Mouse (Mus musculus) forebrain, embryonic 12.5 days (tissue): Measurements from ENCODE around the gene Matn4. TPM values are rescaled to one million over a fixed set of nuclear protein-coding genes. Genes with fewer than 3 reads are reported as not detected.
"Not testable (repeated sequence)": the region's sequence is repeated elsewhere in the genome, so short reads cannot be mapped to it uniquely, and the experiment has no call there.

ENCODE experiments used
- ATAC-seq: fragments of 200-750 bp; cut with Nextera tagmentation; 2 replicates; pipeline ENCODE4 v1.8.0; 2017; ENCODE audit warnings: moderate TSS enrichment; ENCODE audit not compliant: low FRiP score
- H3K27ac ChIP-seq: fragments of 300-500 bp; sonication (generic); 2 replicates; pipeline ENCODE4 v1.5.1; 2016; ENCODE audit warnings: mild to moderate bottlenecking
- H3K27me3 ChIP-seq: fragments of 300-500 bp; sonication (generic); 2 replicates; pipeline ENCODE4 v1.6.1; 2016; ENCODE audit warnings: mild to moderate bottlenecking
- H3K36me3 ChIP-seq: fragments of 300-500 bp; sonication (generic); replicated peaks from 2 replicates; pipeline ENCODE4 v1.6.1; 2016; ENCODE audit warnings: mild to moderate bottlenecking
- H3K4me1 ChIP-seq: fragments of 300-500 bp; sonication (generic); 2 replicates; pipeline ENCODE4 v1.6.1; 2016
- H3K4me2 ChIP-seq: fragments of 300-500 bp; sonication (generic); 2 replicates; pipeline ENCODE4 v1.6.1; 2016; ENCODE audit warnings: mild to moderate bottlenecking, moderate library complexity
- H3K4me3 ChIP-seq: fragments of 300-500 bp; sonication (generic); replicated peaks from 2 replicates; pipeline ENCODE4 v1.5.1; 2016; ENCODE audit warnings: mild to moderate bottlenecking
- H3K9ac ChIP-seq: fragments of 300-500 bp; sonication (generic); 2 replicates; pipeline ENCODE4 v1.6.1; 2016; ENCODE audit warnings: mild to moderate bottlenecking
- H3K9me3 ChIP-seq: fragments of 300-500 bp; sonication (generic); 2 replicates; pipeline ENCODE4 v1.6.1; 2016
- WGBS: fragments of 180-500 bp; shearing (Covaris S2); methylation state at CpG from one replicate; pipeline ENCODE4 v1.1.7; 2016; 5-methylcytosine and 5-hydroxymethylcytosine counted together
- microRNA-seq: library from miRNA; unstranded; fragments of <30 nt; microRNA quantifications from one replicate; pipeline ENCODE4, GENCODE M21; 2017
- polyA plus RNA-seq: library from polyadenylated mRNA; unstranded; fragments of >200 nt; fragmentation: Nextera tagmentation; extraction: Ambion mirVana; gene quantifications from 2 replicates; pipeline ENCODE4 v1.2.1, GENCODE M21; 2016

The Matn4 gene
- polyA plus RNA-seq, 1 experiment from 2014 or later, result 4.0 TPM

DNA sequence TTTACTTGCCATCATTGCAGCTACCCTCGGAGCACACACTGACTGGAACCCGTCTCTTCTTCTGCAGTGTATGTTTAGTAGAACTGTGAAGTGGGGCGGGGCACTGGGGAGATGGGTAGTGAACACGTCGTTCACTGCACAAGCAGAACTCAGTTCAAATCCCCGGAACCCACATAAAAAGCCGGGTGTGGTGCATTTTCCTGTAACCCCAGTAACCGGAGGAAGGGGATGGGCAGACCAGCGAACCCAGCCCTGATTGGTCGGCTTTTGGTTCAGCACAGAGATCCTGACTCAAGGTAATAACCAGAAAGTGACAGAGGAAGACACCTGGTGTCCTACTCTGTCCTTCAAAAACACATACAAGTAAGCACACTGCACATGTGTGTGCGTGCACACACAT lies 51.6 kb downstream of the Matn4 start:
- no peaks in the 10 kb centered on the region for H3K9me3 ChIP-seq
- no peak for ATAC-seq
- H3K4me1 ChIP-seq, result no peaks in the 10 kb centered on the region
- 85% methylated on average over 11 of the region's 11 CpGs for WGBS
- H3K4me3 ChIP-seq, result no peak overlapping the region
- H3K27ac ChIP-seq, result no peak overlapping the region
- no peak overlapping the region for H3K4me2 ChIP-seq
- no peaks in the 10 kb centered on the region for H3K27me3 ChIP-seq
- H3K36me3 ChIP-seq, result no peaks in the 10 kb centered on the region
- H3K9ac ChIP-seq, result no peak overlapping the region

DNA sequence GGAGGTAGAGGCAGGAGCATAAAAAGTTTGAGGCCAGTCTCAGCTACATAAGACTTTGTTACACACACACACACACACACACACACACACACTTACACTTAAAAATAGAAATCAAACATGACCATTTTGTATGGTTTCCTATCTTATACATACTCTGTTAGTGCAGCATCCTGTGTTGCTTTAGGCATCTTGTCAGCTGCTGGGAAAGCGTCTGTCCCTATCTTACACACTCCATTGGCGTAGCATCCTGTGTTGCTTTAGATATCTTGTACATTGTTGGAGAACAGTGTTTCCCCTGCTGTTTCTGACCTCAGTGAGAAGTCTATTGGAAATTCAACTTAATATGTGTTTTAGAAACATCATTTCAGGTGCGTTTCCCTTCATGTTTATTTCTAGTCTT lies 52.3 kb downstream of the Matn4 start:
- no peaks in the 10 kb centered on the region for H3K36me3 ChIP-seq
- H3K4me3 ChIP-seq, result no peak overlapping the region
- ATAC-seq, result no peak
- 87% methylated on average over 3 of the region's 3 CpGs for WGBS
- no peaks in the 10 kb centered on the region for H3K27me3 ChIP-seq
- H3K27ac ChIP-seq, result no peak overlapping the region
- no peak overlapping the region for H3K9ac ChIP-seq
- no peaks in the 10 kb centered on the region for H3K9me3 ChIP-seq
- H3K4me1 ChIP-seq, result no peaks in the 10 kb centered on the region
- H3K4me2 ChIP-seq, result no peak overlapping the region

DNA sequence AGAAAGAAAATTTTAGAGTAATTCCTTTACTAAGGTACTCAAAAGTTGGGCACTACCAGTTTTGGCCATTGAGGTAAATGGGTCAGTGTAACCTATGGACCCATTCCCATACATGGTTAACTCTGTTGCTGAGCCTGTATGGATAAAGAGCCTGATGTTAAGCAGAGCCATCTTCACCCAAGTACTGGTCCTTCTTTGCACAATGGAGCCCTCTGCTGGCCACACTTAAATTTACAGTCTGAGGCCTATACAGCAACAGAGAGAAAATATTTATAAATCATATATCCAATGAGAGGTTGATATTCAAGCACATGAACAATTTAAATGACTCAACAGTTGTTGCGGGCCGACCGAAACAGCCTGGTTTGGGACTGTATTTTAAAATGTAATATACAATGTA lies 56.0 kb downstream of the Matn4 start:
- no peak for ATAC-seq
- H3K4me3 ChIP-seq, result no peak overlapping the region
- no peaks in the 10 kb centered on the region for H3K9me3 ChIP-seq
- no peaks in the 10 kb centered on the region for H3K36me3 ChIP-seq
- no peak overlapping the region for H3K4me2 ChIP-seq
- H3K27ac ChIP-seq, result no peak overlapping the region
- H3K4me1 ChIP-seq, result no peaks in the 10 kb centered on the region
- H3K9ac ChIP-seq, result no peak overlapping the region
- WGBS, result 85% methylated on average over 3 of the region's 3 CpGs
- H3K27me3 ChIP-seq, result no peaks in the 10 kb centered on the region

DNA sequence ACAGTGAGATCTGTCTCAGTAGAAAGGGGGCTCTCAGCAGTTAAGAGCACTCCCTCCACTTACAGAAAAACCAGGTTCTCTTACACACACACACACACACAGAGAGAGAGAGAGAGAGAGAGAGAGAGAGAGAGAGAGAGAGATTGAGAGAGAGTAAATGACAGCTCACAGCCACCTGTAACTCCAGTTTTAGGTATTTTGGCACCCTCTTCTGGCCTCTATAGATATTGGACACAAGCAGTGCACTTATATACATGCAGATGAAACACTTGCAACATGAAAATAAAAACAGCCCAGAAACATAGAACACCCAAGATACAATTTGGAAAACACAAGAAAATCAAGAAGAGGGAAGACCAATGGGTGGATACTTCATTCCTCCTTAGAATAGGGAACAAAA lies 57.3 kb downstream of the Matn4 start:
- not testable (repeated sequence) for H3K4me3 ChIP-seq, H3K36me3 ChIP-seq, H3K9ac ChIP-seq, ATAC-seq, H3K4me1 ChIP-seq, H3K4me2 ChIP-seq, H3K27me3 ChIP-seq, H3K9me3 ChIP-seq, H3K27ac ChIP-seq

DNA sequence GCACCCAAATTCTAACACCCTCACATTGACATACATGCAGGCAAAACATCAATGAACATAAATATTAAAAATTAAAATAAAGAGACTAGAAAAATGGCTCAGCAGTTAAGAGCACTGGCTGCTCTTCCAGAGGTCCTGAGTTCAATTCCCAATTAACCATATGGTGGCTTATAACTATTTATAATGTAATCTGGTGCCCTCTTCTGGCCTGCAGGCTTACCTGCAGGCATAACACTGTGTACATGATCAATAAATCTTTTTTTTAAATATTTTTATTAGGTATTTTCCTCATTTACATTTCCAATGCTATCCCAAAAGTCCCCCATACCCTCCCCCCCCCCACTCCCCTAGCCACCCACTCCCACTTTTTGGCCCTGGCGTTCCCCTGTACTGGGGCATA lies 61.2 kb downstream of the Matn4 start:
- H3K4me2 ChIP-seq, H3K4me3 ChIP-seq, ATAC-seq, H3K36me3 ChIP-seq, H3K27ac ChIP-seq, H3K9ac ChIP-seq, H3K27me3 ChIP-seq, H3K9me3 ChIP-seq, H3K4me1 ChIP-seq: not testable (repeated sequence)
- WGBS, result 73% methylated on average over 1 of the region's 1 CpGs

Small RNAs within 50 kb of the gene (microRNA-seq; reads per million reads assigned to microRNA genes)
- gene Mir7678, result not detected

Other genes starting within 250 kb of the Matn4 start
- 0.12 and 0.18 TPM in 2 replicates for gene Kcns1, start 234.0 kb downstream of the Matn4 start, polyA plus RNA-seq
- gene Wfdc5, start 222.4 kb downstream of the Matn4 start, polyA plus RNA-seq, result not detected in 2 replicates
- gene Wfdc12, start 214.6 kb downstream of the Matn4 start, polyA plus RNA-seq, result not detected in 2 replicates
- not detected in 2 replicates for gene Wfdc15a, start 205.0 kb downstream of the Matn4 start, polyA plus RNA-seq
- not detected in 2 replicates for gene Wfdc15b, start 183.5 kb downstream of the Matn4 start, polyA plus RNA-seq
- not detected in 2 replicates for gene Svs2, start 166.7 kb downstream of the Matn4 start, polyA plus RNA-seq
- gene Svs3b, start 148.5 kb downstream of the Matn4 start, polyA plus RNA-seq, result not detected in 2 replicates
- not detected in 2 replicates for gene Svs4, start 126.7 kb downstream of the Matn4 start, polyA plus RNA-seq
- gene Svs3a, start 115.9 kb downstream of the Matn4 start, polyA plus RNA-seq, result not detected in 2 replicates
- gene Svs6, start 88.4 kb downstream of the Matn4 start, polyA plus RNA-seq, result not detected in 2 replicates
- not detected in 2 replicates for gene Svs5, start 72.4 kb downstream of the Matn4 start, polyA plus RNA-seq
- 0.41 TPM in 1 of 2 replicates, not detected in the other for gene Slpi, start 16.1 kb downstream of the Matn4 start, polyA plus RNA-seq
- gene Rbpjl, start 2.0 kb downstream of the Matn4 start, polyA plus RNA-seq, result 0.08 and 0.09 TPM in 2 replicates
- gene Sdc4, start 38.7 kb upstream of the Matn4 start, polyA plus RNA-seq, result 12.1 and 12.6 TPM in 2 replicates
- gene Sys1, start 51.8 kb upstream of the Matn4 start, polyA plus RNA-seq, result 60.5 and 67.4 TPM in 2 replicates
- gene Gm20458, start 55.8 kb upstream of the Matn4 start, polyA plus RNA-seq, result 4.7 and 6.2 TPM in 2 replicates
- not detected in 2 replicates for gene Trp53tg5, start 68.6 kb upstream of the Matn4 start, polyA plus RNA-seq
- gene Dbndd2, start 80.9 kb upstream of the Matn4 start, polyA plus RNA-seq, result 4.6 and 4.7 TPM in 2 replicates
- gene Pigt, start 92.4 kb upstream of the Matn4 start, polyA plus RNA-seq, result 43.3 and 45.2 TPM in 2 replicates
- gene Wfdc2, start 157.3 kb upstream of the Matn4 start, polyA plus RNA-seq, result 29.9 and 34.5 TPM in 2 replicates
- not detected in 2 replicates for gene Spint3, start 168.3 kb upstream of the Matn4 start, polyA plus RNA-seq
- not detected in 2 replicates for gene Wfdc6a, start 180.3 kb upstream of the Matn4 start, polyA plus RNA-seq
- gene Eppin, start 188.4 kb upstream of the Matn4 start, polyA plus RNA-seq, result not detected in 2 replicates
- gene Wfdc6b, start 208.4 kb upstream of the Matn4 start, polyA plus RNA-seq, result not detected in 2 replicates
- not detected in 2 replicates for gene Wfdc8, start 208.5 kb upstream of the Matn4 start, polyA plus RNA-seq
- gene Wfdc16, start 233.6 kb upstream of the Matn4 start, polyA plus RNA-seq, result not detected in 2 replicates